Mouse (Mus musculus) retina, postnatal 7 days (tissue): ENCODE measurements around the gene Smim13.
"Not testable (repeated sequence)": the region's sequence is repeated elsewhere in the genome, so short reads cannot be mapped to it uniquely, and the experiment has no call there.

Experiments used
- DNase-seq: peaks from one replicate; pipeline ENCODE4 v3.0.0-alpha.2; 2012; ENCODE audit warnings: low read depth, low spot score

Smim13 gene

GRCm38 (mm10) chr13:41249538-41250317 is at the start of gene Smim13:
Smim13 (plus strand) TSS chr13:41249844.
- DNase-seq, result peak; percentile 94

DNA sequence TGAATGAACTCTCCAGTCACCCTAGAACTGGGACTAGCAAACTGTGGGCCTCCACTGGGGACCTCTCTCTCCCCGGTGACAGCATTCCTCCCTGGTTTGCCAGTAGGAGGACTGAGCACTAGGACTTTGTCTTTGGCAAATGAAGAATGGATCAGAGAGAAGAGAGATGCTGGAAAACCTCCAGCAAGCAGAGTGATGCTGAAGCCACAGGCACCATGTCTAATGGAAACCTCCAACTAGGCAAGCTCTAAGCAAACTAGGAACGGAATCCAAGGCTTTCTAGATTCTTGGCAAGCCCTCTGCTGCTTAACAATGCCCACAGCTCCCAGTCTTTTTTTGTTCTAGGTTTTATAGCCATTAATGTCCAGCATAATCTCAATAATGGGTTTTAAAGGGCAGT is 48.8 kb upstream of the Smim13 start:
- DNase-seq, result no peak

DNA sequence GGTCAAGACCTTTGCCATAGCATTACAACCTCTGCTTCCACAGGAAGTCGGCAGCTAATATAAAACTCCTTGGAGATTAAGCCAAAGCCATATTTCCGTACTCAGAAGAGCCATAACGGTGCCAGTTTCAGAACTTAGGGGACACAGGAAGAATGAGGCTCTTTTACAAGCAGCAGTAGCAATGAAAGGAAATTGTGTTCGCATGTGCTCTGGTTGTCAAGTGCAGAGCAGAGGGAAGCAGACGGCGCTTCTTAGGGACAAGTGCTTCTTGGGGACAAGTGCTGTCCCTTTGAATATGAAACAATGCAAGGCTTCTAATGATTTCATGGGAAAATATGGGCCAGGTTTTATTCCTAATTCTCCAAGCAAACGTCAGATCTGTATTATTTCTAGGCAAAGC is 46.4 kb upstream of the Smim13 start:
- no peak for DNase-seq

GRCm38 (mm10) chr13:41203691-41204090 is 46.0 kb upstream of the Smim13 start:
- DNase-seq, result no peak

DNA sequence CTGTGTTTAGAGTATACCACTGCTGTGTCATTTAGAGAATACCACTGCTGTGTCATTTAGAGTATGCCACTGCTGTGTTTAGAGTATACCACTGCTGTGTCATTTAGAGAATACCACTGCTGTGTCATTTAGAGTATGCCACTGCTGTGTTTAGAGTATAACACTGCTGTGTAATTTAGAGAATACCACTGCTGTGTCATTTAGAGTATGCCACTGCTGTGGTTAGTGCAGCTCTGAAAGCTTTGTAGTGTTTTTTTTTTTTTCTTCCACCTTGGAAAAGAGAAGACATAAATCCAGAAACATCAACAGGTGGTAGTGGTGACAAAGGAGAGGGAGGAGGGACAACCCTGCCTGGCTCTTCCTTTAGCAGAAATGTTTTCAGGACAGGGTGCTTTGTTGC is 44.1 kb upstream of the Smim13 start:
- DNase-seq, result not testable (repeated sequence)

GRCm38 (mm10) chr13:41206241-41206640 is 43.4 kb upstream of the Smim13 start:
- no peak for DNase-seq

GRCm38 (mm10) chr13:41211276-41211675 is 38.4 kb upstream of the Smim13 start:
- no peak for DNase-seq

- no peak for DNase-seq
Observed at GRCm38 (mm10) chr13:41212558-41213322, 36.9 kb upstream of the Smim13 start.

GRCm38 (mm10) chr13:41215669-41216068 is 34.0 kb upstream of the Smim13 start:
- DNase-seq, result no peak

DNA sequence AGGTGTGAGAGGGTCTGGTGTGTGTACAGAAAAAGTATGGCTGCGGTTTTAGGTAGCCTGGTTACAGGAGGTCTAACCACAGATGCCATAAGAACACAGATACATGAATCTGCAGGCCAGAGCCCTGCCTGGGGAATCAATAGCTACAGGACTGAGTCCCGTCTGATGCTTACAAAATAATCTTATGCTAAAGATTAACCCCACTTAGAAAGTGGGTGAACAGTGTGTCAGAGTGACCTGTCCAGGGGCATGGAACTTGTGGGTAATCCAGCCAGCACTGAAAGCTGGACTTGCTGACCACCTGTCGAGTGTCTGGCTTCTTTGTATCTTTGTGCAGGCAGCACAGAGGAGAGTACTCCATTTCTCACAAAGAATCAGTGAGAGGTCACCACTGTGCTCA is 33.4 kb upstream of the Smim13 start:
- peak; percentile 37 for DNase-seq

DNA sequence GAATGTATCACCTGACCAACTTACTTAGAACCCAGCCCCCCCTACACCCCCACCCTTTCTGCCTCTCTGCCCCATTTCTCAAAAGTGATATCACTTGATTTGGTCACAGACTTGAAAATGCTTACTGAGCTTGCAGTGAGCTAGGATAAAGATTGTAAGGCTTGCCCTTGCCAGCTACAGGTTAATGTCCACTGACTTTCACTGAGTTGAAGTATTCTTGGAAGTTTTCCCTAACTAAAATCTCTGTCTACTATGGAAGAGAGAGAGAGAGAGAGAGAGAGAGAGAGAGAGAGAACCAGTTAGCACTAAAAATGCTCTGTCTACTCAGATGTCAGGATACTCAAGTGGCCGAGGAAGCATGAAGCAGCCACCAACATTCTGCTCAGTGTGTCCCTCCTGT is 30.6 kb upstream of the Smim13 start:
- no peak for DNase-seq

- no peak for DNase-seq
Observed at GRCm38 (mm10) chr13:41219687-41220303, 29.8 kb upstream of the Smim13 start.

DNA sequence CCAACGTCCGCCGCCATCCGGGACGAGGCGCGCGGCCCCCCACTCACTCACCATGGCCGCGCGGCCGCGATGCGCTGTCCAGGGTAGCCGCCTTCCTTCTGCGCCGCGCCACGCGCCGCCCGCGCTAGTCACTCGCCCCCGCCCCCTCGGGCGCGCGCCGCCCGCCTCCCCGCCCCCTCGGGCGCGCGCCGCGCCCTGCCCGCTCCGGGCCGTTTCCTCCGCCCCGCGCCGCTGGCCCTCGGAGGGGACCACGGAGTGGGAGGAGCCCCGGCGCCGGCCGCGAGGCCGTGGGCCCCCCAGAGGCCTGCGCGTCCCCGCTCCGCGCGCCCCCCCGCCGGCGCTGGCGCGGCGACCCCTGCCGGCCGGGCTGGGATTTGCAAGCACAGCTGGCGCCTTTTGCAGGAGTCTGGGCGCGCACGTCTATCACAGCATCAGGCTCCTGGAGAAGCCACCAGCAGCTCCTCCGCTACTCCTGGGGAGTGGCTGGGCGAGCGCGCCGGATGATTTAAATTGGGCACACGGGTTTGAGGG is 29.3 kb upstream of the Smim13 start, which contains the start of gene Elovl2:
Gene Elovl2 (minus strand): TSS at position 102 of the 531 bp plus-strand sequence.
- peak; percentile 84 for DNase-seq

DNA sequence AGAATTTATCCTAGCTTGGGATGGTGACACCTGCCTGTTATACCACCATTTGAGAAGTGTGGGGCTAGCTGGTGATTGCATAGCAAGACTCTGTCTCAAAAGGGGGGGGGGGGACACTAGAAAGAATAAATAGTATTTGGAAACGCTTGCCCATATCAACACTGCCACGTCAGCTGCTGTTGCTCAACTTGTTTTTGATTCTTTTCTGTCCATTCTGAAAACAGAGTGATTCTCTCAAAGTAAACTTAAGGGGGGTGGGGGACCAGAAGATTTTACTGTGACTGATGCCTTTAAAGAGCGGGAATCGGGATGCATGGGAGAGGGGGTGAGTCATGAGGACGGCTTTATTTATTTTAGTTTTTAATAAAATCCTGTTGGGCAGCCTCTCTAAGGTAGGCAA is 23.1 kb upstream of the Smim13 start:
- no peak for DNase-seq

DNA sequence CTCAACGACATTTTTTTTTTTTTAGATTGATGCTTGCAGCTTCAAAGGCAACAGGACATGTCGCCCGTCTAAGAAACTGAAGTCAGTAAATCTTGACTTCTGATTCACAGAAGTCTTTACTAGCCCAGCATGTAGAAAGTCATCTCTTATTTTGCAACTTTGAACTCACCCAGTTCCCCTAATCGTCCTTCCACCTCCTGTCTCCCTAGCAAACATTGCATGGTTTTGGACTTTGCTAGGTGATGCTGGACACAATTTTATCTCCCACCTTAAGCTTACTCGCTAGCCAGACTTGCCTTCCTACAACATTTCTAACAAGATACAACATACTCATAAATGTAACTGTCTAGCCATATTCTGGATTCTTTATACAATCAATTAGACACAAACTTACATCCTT is 21.6 kb upstream of the Smim13 start:
- DNase-seq, result no peak

DNA sequence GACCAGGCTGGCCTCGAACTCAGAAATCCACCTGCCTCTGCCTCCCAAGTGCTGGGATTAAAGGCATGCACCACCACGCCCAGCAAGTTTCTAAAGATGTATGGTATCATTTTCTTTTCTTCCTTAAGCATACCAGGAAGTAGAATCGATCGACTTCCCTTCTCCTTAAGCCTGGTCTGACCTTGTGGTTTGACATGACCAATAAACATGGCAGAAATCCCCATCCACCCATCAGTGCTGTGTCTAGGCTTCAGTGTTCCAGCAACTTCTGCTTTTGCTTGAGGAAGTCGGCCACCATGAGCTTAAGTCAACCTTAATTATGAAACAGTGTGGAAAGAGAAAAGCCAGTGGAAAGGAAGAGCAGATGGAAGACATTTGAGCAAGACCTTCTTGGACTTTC is 19.4 kb upstream of the Smim13 start:
- DNase-seq, result no peak

- DNase-seq, result no peak
Observed at GRCm38 (mm10) chr13:41231389-41231983, 18.2 kb upstream of the Smim13 start.

GRCm38 (mm10) chr13:41232209-41232608 is 17.4 kb upstream of the Smim13 start:
- no peak for DNase-seq

- DNase-seq, result no peak
Observed at GRCm38 (mm10) chr13:41233241-41233640, 16.4 kb upstream of the Smim13 start.

- DNase-seq, result no peak
Observed at GRCm38 (mm10) chr13:41235181-41235580, 14.5 kb upstream of the Smim13 start.

DNA sequence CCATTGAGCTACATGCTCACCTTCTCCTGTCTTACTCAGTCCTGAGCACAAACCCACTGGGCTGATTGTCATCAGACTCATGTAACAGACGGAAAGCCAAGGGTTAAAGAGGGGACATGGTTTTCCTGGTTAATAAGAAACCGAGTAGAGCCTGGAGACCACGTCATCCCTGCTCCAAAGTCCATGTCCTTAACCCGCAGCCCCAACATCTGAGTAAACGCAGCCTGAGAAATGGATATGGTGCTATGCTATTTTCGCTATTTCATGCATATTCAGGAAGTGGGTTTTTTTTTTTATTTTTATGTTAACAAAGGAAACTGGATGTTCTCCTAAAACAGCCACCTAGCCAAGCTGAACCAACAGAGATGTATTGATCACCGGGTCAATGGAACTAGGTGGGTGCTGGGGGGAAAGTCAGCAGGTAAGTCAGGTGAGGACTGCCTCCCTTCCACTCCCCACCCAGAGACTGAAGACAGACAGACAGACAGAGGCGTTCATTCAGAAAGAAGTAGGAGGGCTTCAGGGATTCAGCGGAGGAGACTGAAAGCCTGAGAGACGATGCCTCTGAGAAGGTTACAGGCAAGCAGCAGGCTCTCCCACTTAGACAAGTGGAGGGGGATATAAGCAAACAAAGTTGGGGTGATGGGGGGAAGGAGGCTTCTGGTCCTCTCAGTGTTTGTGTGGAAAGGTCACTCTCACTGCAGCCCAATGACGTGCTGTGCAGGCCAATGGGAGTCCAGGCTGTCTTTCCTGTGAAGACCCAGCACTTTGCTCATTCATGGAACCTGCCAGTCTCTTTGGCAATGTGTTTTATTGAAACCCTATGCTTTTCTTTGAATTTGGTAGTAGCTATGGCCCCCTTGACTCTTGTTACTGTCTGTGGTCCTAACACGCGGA is 13.6 kb upstream of the Smim13 start:
- DNase-seq, result no peak
